Mouse (Mus musculus): ENCODE measurements around the gene Tssk1.

Tssk1 gene

DNA sequence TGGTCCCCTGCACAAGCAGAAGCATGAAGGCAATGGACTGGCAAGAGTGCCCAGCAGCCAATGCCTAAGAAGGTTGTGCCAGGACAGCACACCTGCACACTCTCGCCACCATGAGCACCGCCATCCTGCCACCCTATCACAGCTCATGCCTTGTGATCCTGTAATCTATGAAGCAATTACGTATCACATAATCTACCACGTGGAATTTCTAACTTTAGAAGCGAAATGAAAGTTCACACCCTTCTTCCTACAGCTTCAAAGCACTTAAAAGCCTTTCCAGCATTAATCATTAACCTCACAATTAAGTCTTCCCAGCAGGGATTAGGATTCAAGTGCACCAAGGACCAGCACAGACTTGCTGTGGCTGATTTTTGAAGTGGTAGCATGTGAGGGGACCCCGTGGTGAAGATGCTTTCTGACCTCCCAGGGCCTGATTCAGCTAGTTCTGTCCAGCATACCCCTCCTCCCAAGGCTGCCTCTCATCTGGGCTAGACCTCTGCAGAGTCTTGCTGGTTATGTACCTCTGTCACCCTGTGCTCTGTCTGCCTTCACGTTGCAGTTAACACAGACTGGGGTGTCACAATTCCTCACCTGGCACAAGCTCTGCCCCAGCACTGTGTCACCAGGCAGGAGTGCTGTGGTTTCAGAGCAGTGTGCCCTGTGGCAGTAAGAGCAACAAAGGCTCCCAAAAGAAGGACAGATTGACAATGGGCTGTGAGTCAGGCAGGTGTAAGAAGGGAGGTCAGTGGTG is 51.2 kb downstream of the Tssk1 start:
- DNase-seq (ENCODE audit: low spot score), result no peak
